Mouse (Mus musculus) urinary bladder, postnatal 4 days (tissue): ENCODE measurements at regions not wholly inside any gene's neighbourhood (a gene's known extent, or its start where the extent isn't known, plus 50 kb on each side); places are given as distances from the start of the nearest gene placed in this dataset.

ENCODE experiments used
- DNase-seq, 2 experiments: peaks; one replicate each; pipeline ENCODE4 v3.0.0; 2021 to 2022; ENCODE audit warnings: low spot score in 2 of 2

DNA sequence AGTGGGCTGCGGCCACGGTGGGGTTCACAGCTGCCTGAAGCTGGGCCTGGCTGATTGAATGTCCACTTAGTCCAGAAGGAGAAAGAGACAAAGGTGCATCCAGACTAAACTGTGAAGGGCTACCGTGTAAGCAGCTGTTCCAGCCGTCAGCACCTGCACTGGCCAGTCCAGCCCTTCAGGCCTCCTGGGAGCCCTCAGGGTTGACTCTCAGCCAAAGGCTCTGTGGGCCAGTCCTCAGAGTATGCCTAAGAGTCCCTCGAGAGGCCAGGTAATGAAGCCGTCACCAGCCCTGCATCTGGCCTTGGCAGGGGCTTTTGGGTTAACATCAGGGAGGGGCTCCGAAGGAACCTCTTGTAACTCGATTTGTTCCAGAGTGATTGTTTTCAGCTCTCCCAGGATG is 187.4 kb downstream of the Gpd2 start:
- no peak for DNase-seq

DNA sequence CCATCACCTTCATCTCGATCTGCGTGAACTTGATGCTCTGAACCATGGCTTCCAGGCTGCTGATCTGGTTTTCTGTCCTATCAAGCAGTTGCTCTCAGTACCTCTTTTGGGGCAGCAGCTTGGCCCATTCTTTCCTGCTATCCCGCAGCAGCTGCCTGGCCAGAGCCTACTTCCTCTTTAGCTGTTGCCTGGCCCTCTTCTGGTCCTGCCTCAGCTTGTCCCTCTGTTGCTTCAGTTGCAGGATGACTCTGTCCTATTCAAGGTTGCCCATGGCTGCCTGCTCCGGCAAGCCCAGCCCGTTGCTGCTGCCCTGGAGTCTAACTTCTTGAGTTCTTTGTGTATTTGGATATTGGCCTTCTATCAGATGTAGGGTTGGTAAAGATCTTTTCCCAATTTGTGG is 188.0 kb downstream of the Gpd2 start:
- DNase-seq: no peak

DNA sequence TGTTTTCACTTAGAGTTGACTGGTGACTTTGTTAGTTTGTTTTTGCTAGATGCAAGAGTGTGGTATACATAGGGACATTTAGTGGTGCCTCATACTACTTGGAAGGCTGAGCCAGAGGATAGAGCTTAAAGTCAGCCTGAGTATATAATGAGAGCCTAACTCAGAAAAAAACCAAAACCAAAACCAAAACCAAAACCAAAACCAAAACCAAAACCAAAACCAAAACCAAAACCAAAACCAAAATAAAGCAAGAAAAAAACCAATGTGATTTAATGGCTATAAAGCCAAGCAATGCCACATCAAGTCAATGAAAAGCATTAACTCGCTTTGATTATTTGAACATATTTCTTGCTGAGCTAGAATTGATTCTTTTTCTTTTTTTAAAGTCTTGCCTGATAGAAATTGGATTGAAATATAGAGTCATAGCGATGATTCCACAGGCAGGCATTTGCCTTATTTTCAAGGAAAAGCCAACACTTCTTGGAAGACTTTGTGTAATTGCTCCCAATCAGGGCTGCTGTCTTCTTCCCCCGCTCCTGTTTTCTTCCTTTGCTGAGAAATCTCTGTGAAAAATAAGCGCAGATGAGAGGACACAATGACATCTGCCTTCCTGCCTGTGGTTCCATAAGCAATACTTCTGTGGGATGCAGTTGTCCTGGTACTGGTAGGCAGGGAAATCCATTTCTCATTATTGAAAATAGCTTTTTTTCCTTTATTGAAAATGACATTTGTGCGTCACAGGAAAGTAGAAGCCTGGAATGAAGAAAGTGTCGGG is 213.7 kb downstream of the Gpd2 start:
- DNase-seq: no peak

DNA sequence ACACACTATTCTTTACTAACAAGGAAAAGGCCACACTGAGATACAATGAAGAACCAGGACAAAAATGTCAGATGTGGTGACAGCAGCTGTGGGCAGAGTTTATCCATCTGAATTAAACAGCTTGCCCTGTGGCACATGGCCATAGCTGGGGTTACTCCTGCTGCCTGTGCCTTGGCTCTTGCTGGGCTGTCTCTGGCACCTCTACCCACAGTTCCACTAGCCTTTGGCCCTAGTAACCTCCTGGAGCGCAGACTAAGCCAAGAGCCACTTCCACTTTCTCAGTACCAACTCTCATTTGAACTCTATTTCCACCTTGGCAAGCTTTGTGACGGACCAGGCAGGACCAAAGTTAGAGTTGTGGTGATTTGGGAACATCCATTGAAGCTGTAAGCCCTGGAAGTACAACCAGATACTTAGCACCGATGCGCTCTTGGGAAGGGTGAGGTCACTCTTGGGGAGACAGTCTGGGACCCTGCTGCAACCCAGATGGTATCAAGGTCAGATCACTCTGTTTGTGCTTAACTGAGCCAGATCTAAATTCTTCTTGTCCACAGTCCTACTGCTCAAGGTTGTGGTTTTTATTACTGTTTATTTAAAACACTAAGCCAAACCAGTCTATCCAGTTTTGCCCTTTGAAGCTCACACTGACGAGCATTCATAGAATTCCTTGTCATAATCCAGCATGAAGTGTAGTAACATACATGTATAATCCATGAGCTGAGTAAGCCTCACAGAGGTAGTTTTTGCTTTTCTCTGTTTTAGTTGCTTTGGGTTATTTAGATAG is 216.7 kb downstream of the Gpd2 start:
- no peak for DNase-seq

DNA sequence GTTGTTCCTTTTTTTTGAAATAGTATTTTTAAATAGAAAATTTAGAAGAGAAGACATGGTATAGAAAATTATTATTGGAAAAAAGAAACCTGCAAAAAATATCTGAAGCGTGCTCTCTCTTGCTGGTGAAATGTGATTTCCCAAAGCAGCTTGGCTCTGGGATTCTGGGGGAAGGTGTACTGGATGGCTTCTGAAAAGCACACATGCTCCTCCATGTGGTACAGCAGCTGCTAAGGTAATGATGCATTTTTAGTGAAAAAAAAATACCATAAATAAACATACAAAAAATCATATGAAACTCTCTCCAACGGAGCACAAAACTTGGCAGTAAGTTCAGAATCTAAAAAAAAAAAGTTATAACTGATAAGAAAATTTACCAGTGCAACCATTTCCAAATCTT is 222.5 kb downstream of the Gpd2 start:
- no peak for DNase-seq

DNA sequence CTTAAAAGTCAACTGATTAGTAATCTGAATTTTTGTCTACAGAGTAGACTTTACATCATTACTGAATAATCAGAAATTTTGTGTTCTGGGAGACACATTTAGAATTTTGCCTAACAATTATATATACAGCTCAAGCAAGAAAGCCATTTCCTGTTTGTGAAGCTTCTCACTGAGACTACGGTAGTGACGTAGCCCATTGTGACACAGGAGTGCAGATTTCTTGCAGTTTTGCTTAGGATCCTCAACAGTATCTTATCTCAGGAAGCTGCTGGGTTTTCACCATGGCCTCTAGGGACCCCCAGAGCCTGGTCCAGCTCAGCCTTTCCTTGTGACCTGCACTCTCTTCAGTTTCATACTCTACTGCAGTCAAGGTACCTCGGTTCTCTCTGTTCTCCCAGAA is 236.4 kb downstream of the Gpd2 start:
- DNase-seq: no peak

DNA sequence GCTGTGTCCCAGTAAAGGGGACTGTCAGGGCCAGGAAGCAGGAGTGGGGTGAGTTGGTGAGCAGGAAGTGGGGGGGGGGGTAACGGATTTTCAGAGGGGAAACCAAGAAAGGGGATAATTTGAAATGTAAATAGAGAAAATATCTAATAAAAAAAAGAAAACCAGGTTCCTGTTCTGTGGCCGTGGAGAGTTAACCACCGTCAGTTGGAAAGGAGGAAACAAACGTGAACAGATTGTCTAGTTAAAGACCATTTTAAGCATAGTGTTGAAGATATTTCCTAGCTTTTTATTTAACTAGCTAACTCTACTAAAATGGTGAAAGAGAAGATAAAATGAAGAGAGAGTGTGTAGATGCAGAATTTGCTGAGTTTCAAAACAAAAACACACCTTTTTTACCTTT is 254.7 kb downstream of the Gpd2 start:
- DNase-seq: no peak

DNA sequence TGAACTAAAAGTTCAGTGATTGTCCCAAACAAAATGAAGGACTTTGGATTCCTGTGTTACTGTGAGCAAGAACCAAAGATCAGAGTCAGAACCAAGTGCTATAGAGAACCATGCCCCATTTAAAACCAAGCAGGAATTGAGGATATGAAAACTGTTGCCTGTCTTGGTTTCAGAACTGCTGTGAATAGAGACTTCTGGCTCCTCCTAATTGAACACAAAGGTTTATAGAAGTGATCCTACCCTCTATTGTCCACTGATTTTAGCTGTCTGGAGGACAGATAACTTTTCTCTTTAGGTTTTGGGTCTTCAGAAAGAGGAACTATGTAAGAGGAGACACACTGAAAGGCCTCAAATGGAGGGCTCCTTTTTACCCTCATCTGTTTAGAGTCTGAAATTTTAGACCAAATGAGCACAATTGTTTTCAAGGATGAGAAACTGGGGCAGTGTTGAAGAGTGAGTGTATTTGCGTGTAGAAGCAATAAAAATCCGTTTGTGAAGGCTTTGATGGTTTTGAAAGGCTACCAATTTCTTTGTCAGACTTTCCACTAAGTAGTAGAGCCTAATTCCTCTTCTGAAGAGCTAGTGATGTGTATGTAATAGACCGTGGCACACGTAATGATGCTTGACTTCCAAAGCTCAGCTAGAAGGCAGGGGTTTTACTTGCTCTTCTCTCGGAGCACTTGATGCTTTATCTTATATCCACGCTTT is 255.6 kb downstream of the Gpd2 start:
- DNase-seq: no peak

DNA sequence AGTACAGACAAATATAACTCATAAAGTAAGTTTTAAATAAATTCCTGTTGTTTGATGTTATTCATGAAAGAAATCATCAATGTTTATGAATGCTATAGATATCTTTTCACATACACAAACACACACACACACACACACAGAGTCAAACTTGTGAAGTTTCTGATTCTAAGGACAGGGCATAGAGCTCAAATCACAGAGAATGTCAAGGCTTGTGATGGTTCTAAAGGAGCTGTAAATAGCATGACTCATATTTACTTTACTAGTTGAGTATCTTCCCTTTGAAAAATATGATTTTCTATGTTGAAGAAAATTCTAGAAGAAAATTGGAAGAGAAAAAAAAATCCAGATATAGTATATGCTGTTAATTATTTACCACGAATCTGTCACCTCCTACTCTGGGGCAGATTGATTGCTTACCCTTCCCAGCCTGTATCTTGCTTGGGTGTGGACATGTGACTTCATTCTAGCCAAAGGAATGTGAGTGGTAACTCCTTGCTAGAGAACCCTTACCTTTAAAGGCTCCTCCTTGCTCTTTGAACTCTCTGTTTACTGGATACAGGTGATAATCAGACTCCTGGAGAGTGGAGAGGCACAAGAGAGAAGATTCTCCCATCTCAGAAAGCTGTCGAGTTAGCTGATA is 259.0 kb downstream of the Gpd2 start:
- no peak for DNase-seq

DNA sequence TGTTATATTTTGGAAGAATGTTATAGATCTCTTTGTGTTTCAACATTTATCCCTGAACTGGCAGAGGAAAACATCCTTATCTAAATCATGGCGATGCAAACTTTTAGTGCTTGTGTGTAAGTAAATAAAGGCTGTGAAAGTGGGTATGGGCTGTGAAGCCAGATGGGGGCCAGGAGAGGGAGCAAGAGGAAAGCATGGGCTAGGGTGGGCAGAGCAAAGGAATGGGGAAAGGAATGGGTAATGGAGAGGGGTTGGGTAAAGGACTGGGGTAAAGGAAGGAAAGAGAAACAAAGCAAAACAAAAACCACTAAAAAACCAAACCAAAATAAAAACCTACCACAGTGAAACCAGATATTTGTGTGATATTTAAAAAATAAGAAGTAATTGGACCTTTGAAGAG is 260.5 kb downstream of the Gpd2 start:
- DNase-seq: no peak

DNA sequence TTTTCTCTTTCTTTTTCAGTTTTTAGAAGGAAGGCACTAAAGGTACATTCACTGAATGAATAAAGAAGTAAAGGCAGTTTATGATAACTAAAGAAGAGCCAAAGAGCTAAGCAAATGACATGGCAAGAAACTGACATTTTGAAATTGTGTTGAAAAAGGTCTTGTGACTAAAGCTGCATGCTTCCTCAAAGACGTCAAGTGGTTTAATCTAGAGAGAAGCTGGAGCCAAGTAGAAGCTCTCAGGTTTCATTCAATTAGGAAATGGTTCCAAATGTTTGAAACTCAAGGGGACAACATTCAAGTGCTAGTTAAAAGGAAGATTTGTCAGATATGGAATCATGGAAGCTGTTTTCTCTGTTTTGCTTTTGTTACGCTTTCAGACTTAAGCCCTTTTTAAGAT is 267.2 kb downstream of the Gpd2 start:
- DNase-seq: no peak

DNA sequence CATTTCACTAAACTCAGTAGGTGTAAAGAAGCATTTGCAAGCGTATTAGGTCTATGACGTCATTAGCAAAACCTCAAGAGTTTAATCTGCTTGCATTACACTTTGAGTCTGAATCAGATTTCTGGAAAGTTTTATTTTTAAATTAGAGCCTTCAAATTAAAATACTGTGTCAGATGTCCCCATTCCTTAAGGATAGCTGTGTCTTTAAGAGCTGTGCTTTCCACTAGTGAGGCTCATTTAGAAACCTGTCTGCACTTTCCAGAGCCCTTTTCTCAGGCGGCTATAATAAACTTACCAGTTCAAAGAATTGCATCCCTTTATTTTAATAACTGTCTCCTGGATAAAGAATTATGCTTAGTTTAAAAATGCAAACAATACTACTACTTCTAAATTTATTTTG is 285.0 kb downstream of the Gpd2 start:
- DNase-seq: no peak

DNA sequence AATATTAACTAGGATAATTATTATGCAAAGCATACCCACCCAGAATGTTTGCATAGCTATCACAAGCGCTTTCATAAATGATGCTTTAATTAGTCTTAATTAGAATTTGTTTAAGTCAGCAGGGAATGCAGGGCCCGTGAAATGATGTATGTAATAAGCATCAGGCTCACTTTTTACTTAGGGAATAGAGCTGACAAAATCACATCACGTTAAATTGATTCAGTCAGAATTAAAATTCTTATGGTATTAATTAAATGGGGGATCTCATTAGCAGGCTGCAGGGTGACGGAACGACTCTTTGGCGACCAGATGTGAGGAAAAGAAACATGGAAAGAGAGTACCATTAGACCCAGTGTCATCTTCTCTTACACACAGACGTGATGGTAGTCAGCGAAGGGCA is 285.5 kb downstream of the Gpd2 start:
- no peak for DNase-seq

DNA sequence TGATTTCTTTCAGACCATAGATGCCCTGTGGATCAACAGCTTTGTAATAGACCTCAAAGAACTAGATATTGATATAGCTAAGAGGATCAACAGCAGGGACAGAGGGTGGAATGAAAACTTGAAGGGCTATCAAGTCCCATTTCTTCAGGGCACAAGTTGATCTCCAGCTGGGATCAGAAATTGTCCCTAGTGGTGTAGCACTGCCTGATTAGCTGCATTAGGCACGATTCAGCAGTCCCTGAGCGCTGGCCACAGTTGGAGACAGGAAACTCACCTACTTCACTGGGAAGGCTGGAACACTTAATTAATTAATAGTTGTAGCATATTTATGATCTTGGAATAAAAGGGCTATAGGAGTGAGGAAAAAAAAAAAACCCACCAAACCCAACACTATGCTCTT is 290.5 kb downstream of the Gpd2 start:
- no peak for DNase-seq

DNA sequence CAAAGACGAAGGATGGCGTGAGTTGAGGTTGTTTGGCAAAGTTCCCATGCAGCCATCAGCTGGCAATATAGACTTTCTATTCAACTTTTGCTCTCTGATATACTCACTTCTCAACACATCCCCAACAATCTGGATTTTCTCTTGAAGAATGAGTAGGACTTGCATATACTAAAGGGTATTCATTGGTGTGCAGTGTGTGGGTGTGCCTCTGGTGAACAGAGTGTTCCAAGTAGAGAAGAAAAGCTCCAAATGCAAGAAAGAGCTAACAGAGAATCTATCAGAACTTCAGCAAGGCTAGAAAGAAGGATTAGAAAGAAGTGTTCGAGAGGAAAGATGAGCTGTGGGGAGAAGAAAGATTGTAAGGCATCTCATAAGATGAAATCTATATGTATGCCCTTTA is 302.4 kb downstream of the Gpd2 start:
- DNase-seq: no peak

DNA sequence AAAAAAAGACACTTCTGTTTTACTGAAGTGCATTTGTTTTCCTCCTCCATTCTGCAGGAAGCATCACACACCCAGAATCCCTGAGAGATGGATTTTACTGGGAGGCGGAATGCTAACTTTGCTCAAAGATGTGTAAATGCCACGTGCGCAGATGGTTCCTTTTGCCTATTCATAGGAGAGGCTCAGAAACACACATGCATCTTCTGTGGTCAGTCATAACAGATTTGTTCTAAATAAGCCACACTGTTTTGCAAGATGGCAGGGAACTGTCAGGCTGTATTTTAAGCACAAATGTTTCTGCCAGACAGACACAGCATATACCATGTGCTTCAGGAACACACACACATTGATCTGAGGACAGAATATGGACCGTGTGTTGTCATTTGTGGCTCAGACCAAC is 327.8 kb downstream of the Gpd2 start:
- DNase-seq: no peak

DNA sequence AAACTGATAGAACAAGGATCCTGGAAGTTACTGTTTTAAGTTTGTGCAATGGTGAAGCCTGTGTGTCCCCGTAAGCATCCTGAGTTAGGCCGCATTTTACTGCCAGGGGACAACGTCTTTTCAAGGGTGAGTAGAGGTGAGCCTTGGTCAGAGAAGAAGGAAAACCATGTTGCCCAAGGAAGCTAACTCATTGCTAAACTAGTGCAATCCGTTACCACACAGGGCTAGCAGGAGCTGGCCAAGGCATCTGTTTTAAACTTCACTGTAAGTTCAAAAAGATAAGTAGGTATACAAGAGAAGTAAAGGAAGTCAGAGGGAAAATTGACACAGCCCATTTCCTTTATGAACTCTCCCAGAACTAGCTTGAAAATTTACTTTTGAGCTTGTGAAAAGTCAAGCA is 328.7 kb downstream of the Gpd2 start:
- no peak for DNase-seq

DNA sequence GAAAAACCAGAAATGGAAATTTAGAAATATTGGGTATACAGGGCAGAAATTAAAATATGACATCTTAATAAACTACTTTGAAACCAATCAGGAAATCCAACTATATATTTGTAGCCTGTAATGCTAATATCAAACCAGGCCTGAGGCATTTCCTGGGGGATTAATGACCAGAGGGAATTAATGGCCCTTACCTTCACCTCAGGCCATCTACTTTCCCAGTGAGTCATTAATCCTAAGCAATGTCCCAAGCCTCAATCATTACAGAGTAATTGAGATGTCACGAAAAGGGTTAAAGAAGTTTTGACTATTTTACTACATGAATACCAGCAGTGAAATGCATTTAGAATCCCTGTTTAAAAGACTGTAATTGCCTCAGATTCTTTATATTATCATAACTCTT is 329.7 kb downstream of the Gpd2 start:
- DNase-seq: no peak

DNA sequence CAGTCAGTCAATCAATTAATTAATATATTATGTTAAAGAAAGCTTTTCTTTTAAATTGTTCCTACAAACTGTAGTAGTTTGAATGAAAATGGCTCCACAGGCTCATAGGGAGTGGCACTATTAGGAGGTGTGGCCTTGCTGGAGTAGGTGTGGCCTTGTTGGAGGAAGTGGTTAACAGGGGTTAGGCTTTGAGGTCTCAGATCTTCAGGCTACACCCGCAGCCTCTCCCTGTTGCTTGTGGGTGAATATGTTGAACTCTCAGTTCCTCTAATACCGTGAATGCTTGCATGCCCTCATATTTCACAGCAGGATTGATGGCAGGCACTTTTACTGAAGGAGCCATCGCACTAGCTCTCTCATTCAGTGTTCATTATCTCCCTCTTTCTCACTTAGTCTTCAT is 349.6 kb downstream of the Gpd2 start:
- no peak for DNase-seq

DNA sequence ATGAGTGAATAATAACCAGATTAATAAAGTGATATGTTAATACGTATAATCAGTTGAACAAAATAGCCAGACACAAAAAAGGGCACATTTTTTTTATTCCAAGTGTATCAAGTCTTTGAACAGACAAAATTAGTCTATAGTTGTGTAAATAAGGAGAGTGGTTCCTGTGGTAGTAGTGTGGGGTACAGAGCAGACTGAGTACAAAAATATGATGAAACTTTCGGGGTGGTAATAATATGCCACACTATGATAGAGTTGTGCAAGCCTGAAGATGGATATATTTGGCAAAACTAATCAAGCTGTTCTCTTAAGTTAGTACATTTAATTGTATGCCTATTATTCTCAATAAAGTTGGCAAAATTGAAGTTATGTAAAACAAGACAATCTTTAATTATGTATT is 356.1 kb downstream of the Gpd2 start:
- DNase-seq: no peak

DNA sequence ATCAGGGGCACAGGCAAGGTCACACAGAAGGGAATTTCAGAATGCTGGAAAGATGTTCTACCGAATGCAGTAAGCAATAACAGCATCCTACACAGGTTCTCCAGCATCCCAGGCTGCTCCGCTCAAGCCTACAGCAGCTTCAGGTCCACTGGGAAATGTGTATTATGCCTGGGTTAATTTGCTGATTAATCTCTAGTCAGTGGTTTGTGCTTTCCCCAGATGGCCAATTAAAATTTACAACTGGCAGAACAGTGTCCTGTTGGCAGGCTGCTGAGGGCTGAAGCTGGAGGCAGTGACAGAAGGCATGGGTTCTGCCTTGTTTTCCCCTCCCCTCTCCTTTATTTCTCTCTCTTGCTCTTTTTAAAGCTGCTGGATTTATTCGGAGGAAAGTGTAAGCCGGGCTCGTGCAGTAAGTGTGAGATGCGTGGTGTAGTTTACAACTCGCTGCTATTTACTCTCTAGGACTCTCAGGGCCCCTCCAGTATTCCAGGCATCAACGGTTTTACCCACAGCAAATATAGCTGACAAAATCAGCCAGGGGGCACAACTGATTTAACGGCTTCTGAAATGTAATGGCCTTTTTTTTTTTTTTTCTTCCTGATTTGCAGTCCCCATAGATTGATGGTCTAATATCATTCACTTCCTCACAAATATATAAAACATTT is 360.4 kb downstream of the Gpd2 start:
- no peak for DNase-seq

DNA sequence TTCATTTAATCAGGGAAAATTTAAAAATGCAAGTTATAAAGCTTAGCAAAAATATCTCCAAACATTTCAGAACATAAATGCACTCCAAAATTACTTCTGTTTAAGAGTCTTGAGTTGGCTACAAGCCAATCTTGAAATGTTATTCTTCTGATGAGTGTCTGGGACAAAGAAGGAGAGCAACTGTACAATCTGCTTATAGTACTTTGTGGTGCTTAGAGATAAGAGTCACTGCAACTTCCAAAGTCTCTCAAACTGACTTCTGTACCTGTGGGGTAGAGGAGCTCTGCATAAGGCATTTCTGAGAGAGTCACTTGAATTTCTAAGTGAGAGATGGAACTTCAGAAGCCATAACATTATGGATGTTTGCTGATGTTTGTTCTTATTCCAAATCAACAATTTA is 374.2 kb downstream of the Gpd2 start:
- no peak for DNase-seq
